Mouse (Mus musculus) adrenal gland (tissue): ENCODE results near the gene Phlda1.

Experiments used
- intact Hi-C: fragments of 180-260 bp; cut with DNase I; formaldehyde crosslinking; loops from one replicate; pipeline ENCODE4 v1.15.1; 2025

The Phlda1 gene

GRCm38 (mm10) chr10:111521636-111522035 is 15.6 kb downstream of the Phlda1 start:
- intact Hi-C loops = no loop called here

- intact Hi-C loops = no loop called here
Measured at GRCm38 (mm10) chr10:111522230-111522629, 16.1 kb downstream of the Phlda1 start.

- intact Hi-C loops = no loop called here
Measured at GRCm38 (mm10) chr10:111523894-111524293, 17.8 kb downstream of the Phlda1 start.

GRCm38 (mm10) chr10:111527057-111527456 is 21.0 kb downstream of the Phlda1 start:
- intact Hi-C loops = no loop called here

- intact Hi-C loops = no loop called here
Measured at GRCm38 (mm10) chr10:111527613-111528012, 21.5 kb downstream of the Phlda1 start.

- intact Hi-C loops = no loop called here
Measured at GRCm38 (mm10) chr10:111528283-111528682, 22.2 kb downstream of the Phlda1 start.

- intact Hi-C loops = no loop called here
Measured at GRCm38 (mm10) chr10:111530398-111530797, 24.3 kb downstream of the Phlda1 start.

- intact Hi-C loops = no loop called here
Measured at GRCm38 (mm10) chr10:111534691-111535090, 28.6 kb downstream of the Phlda1 start.

GRCm38 (mm10) chr10:111537410-111537809 is 31.3 kb downstream of the Phlda1 start:
- intact Hi-C loops = no loop called here

- intact Hi-C loops = no loop called here
Measured at GRCm38 (mm10) chr10:111539724-111540324, 33.7 kb downstream of the Phlda1 start.

GRCm38 (mm10) chr10:111540678-111541077 is 34.6 kb downstream of the Phlda1 start:
- intact Hi-C loops = no loop called here

GRCm38 (mm10) chr10:111543106-111543505 is 37.0 kb downstream of the Phlda1 start:
- intact Hi-C loops = no loop called here

- intact Hi-C loops = no loop called here
Measured at GRCm38 (mm10) chr10:111543781-111544260, 37.7 kb downstream of the Phlda1 start.

GRCm38 (mm10) chr10:111544311-111544710 is 38.2 kb downstream of the Phlda1 start:
- intact Hi-C loops = no loop called here

GRCm38 (mm10) chr10:111545648-111546047 is 39.6 kb downstream of the Phlda1 start:
- intact Hi-C loops = no loop called here

- intact Hi-C loops = no loop called here
Measured at GRCm38 (mm10) chr10:111547881-111548372, 41.8 kb downstream of the Phlda1 start.

GRCm38 (mm10) chr10:111550075-111550695 is 44.1 kb downstream of the Phlda1 start:
- intact Hi-C loops = no loop called here

- intact Hi-C loops = no loop called here
Measured at GRCm38 (mm10) chr10:111553695-111554094, 47.6 kb downstream of the Phlda1 start.

- intact Hi-C loops = no loop called here
Measured at GRCm38 (mm10) chr10:111554651-111555050, 48.6 kb downstream of the Phlda1 start.

- intact Hi-C loops = no loop called here
Measured at GRCm38 (mm10) chr10:111558211-111558610, 52.1 kb downstream of the Phlda1 start.
